Mouse (Mus musculus) liver, postnatal 0 days (tissue): ENCODE measurements around the gene Lman2.

Experiments
- CTCF ChIP-seq: sonication (generic); IDR thresholded peaks from 2 replicates; pipeline ENCODE4 v1.5.1; 2016; ENCODE audit warnings: antibody characterized with exemption, low read depth
- EP300 ChIP-seq: IDR thresholded peaks from 2 replicates; pipeline ENCODE4 v1.6.1; 2016; ENCODE audit warnings: antibody characterized with exemption, low read depth, mild to moderate bottlenecking

DNA sequence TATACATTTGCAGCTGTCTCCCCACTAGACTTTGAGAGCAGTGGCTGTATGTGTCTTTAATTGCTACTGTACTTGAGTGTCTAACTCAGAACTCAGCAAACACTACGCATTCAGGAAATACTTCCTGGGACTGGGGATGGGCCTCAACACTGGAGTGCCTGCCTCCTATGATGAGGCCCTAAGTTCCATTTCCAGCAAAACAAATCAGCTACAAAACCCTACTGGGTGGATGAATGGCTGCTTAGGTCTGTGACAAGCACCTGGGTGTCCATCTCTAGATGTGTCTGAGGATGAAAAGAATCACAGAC lies 37.4 kb upstream of the Lman2 start:
- TF ChIP-seq CTCF (no peak), EP300 (no peak)
